Mouse (Mus musculus): Measurements from ENCODE around the gene Stk36. TPM values are rescaled to one million over a fixed set of nuclear protein-coding genes. Genes with fewer than 3 reads are reported as not detected.

Stk36 gene
- polyA plus RNA-seq, 1 experiment from 2014 or later, result 3.9 TPM

- H3K4me2 ChIP-seq (ENCODE audit: low read depth, low read length), result no peak overlapping the region
- ATAC-seq (replicated peaks; ENCODE audit: extremely low read depth, insufficient read depth, low FRiP score), result no peak
- H3K27me3 ChIP-seq (ENCODE audit: control insufficient read depth, insufficient read depth, low read length), result no peaks in the 10 kb centered on the region
- no peak overlapping the region for H3K9ac ChIP-seq (ENCODE audit: low read length)
- no peaks in the 10 kb centered on the region for H3K9me3 ChIP-seq (replicated peaks; ENCODE audit: control insufficient read depth, low read length)
- H3K36me3 ChIP-seq (ENCODE audit: control insufficient read depth, insufficient read depth), result peaks cover 53% of the 10 kb centered on the region
- WGBS, result 80% methylated on average over 8 of the region's 8 CpGs
- no peak overlapping the region for H3K27ac ChIP-seq (ENCODE audit: low read length)
- no peak overlapping the region for H3K4me3 ChIP-seq (ENCODE audit: low read length)
- no peaks in the 10 kb centered on the region for H3K4me1 ChIP-seq (ENCODE audit: control insufficient read depth, insufficient read depth, low read length)
These were observed 6.8 kb upstream of the Stk36 start for GRCm38 (mm10) chr1:74594434-74594833.

- 8% methylated on average over 26 of the region's 26 CpGs for WGBS
- ATAC-seq (replicated peaks; ENCODE audit: extremely low read depth, insufficient read depth, low FRiP score), result peak; percentile 59; the same call in 1 of the 2 replicates
- peak overlapping the region; percentile 74 for H3K27ac ChIP-seq (ENCODE audit: low read length)
These were observed 561 bp upstream of the Stk36 start for GRCm38 (mm10) chr1:74600501-74601266.

GRCm38 (mm10) chr1:74624183-74624582, 22.9 kb downstream of the Stk36 start:
- Histone ChIP-seq H3K4me1 (ENCODE audit: control insufficient read depth, insufficient read depth, low read length) (no peaks in the 10 kb centered on the region), H3K27me3 (ENCODE audit: control insufficient read depth, insufficient read depth, low read length) (no peaks in the 10 kb centered on the region), H3K27ac (ENCODE audit: low read length) (no peak overlapping the region), H3K9ac (ENCODE audit: low read length) (no peak overlapping the region), H3K4me2 (ENCODE audit: low read depth, low read length) (no peak overlapping the region), H3K9me3 (replicated peaks; ENCODE audit: control insufficient read depth, low read length) (no peaks in the 10 kb centered on the region), H3K4me3 (ENCODE audit: low read length) (no peak overlapping the region), H3K36me3 (ENCODE audit: control insufficient read depth, insufficient read depth) (no peaks in the 10 kb centered on the region)
- WGBS, result 81% methylated on average over 1 of the region's 1 CpGs
- ATAC-seq (replicated peaks; ENCODE audit: extremely low read depth, insufficient read depth, low FRiP score), result no peak

More at GRCm38 (mm10) chr1:74600501-74601266, 561 bp upstream of the Stk36 start:
- peaks cover 12% of the 10 kb centered on the region for H3K4me1 ChIP-seq (ENCODE audit: control insufficient read depth, insufficient read depth, low read length)
- peak overlapping the region; percentile 88 for H3K9ac ChIP-seq (ENCODE audit: low read length)
- peak overlapping the region; percentile 88 for H3K4me3 ChIP-seq (ENCODE audit: low read length)
- no peaks in the 10 kb centered on the region for H3K9me3 ChIP-seq (replicated peaks; ENCODE audit: control insufficient read depth, low read length)
- peak overlapping the region; percentile 87 for H3K4me2 ChIP-seq (ENCODE audit: low read depth, low read length)
- H3K27me3 ChIP-seq (ENCODE audit: control insufficient read depth, insufficient read depth, low read length), result no peaks in the 10 kb centered on the region
- peaks cover 19% of the 10 kb centered on the region for H3K36me3 ChIP-seq (ENCODE audit: control insufficient read depth, insufficient read depth)

- H3K4me1 ChIP-seq (ENCODE audit: control insufficient read depth, insufficient read depth, low read length), result no peaks in the 10 kb centered on the region
- H3K9me3 ChIP-seq (replicated peaks; ENCODE audit: control insufficient read depth, low read length), result no peaks in the 10 kb centered on the region
- H3K36me3 ChIP-seq (ENCODE audit: control insufficient read depth, insufficient read depth), result no peaks in the 10 kb centered on the region
- H3K4me2 ChIP-seq (ENCODE audit: low read depth, low read length), result no peak overlapping the region
- no peaks in the 10 kb centered on the region for H3K27me3 ChIP-seq (ENCODE audit: control insufficient read depth, insufficient read depth, low read length)
- H3K27ac ChIP-seq (ENCODE audit: low read length), result no peak overlapping the region
- H3K9ac ChIP-seq (ENCODE audit: low read length), result no peak overlapping the region
- no peak for ATAC-seq (replicated peaks; ENCODE audit: extremely low read depth, insufficient read depth, low FRiP score)
- 64% methylated on average over 4 of the region's 4 CpGs for WGBS
- H3K4me3 ChIP-seq (ENCODE audit: low read length), result no peak overlapping the region
These were observed 24.8 kb downstream of the Stk36 start for GRCm38 (mm10) chr1:74626076-74626475.

GRCm38 (mm10) chr1:74628001-74628400, 26.8 kb downstream of the Stk36 start:
- no peaks in the 10 kb centered on the region for H3K9me3 ChIP-seq (replicated peaks; ENCODE audit: control insufficient read depth, low read length)
- no peaks in the 10 kb centered on the region for H3K36me3 ChIP-seq (ENCODE audit: control insufficient read depth, insufficient read depth)
- no peak overlapping the region for H3K9ac ChIP-seq (ENCODE audit: low read length)
- H3K27me3 ChIP-seq (ENCODE audit: control insufficient read depth, insufficient read depth, low read length), result no peaks in the 10 kb centered on the region
- WGBS, result 52% methylated on average over 7 of the region's 7 CpGs
- no peaks in the 10 kb centered on the region for H3K4me1 ChIP-seq (ENCODE audit: control insufficient read depth, insufficient read depth, low read length)
- no peak overlapping the region for H3K4me2 ChIP-seq (ENCODE audit: low read depth, low read length)
- no peak for ATAC-seq (replicated peaks; ENCODE audit: extremely low read depth, insufficient read depth, low FRiP score)
- no peak overlapping the region for H3K4me3 ChIP-seq (ENCODE audit: low read length)
- H3K27ac ChIP-seq (ENCODE audit: low read length), result no peak overlapping the region

- Histone ChIP-seq H3K9ac (ENCODE audit: low read length) (no peak overlapping the region), H3K27ac (ENCODE audit: low read length) (no peak overlapping the region), H3K4me3 (ENCODE audit: low read length) (no peak overlapping the region), H3K27me3 (ENCODE audit: control insufficient read depth, insufficient read depth, low read length) (no peaks in the 10 kb centered on the region), H3K36me3 (ENCODE audit: control insufficient read depth, insufficient read depth) (no peaks in the 10 kb centered on the region), H3K4me1 (ENCODE audit: control insufficient read depth, insufficient read depth, low read length) (no peaks in the 10 kb centered on the region), H3K4me2 (ENCODE audit: low read depth, low read length) (no peak overlapping the region), H3K9me3 (replicated peaks; ENCODE audit: control insufficient read depth, low read length) (no peaks in the 10 kb centered on the region)
- WGBS, result 82% methylated on average over 4 of the region's 4 CpGs
- no peak for ATAC-seq (replicated peaks; ENCODE audit: extremely low read depth, insufficient read depth, low FRiP score)
These were observed 31.5 kb downstream of the Stk36 start for GRCm38 (mm10) chr1:74632734-74633133.

GRCm38 (mm10) chr1:74643524-74643923, 42.3 kb downstream of the Stk36 start:
- whole genome bisulfite sequencing, result 32% methylated on average over 2 of the region's 2 CpGs
- H3K27me3 ChIP-seq (ENCODE audit: control insufficient read depth, insufficient read depth, low read length), result no peaks in the 10 kb centered on the region
- H3K9ac ChIP-seq (ENCODE audit: low read length), result no peak overlapping the region
- peaks cover 3% of the 10 kb centered on the region for H3K4me1 ChIP-seq (ENCODE audit: control insufficient read depth, insufficient read depth, low read length)
- H3K36me3 ChIP-seq (ENCODE audit: control insufficient read depth, insufficient read depth), result no peaks in the 10 kb centered on the region
- H3K4me2 ChIP-seq (ENCODE audit: low read depth, low read length), result no peak overlapping the region
- no peaks in the 10 kb centered on the region for H3K9me3 ChIP-seq (replicated peaks; ENCODE audit: control insufficient read depth, low read length)
- ATAC-seq (replicated peaks; ENCODE audit: extremely low read depth, insufficient read depth, low FRiP score), result peak; percentile 10; the same call in 1 of the 2 replicates
- no peak overlapping the region for H3K4me3 ChIP-seq (ENCODE audit: low read length)
- H3K27ac ChIP-seq (ENCODE audit: low read length), result no peak overlapping the region

GRCm38 (mm10) chr1:74643926-74644325, 42.7 kb downstream of the Stk36 start:
- Histone ChIP-seq H3K27ac (ENCODE audit: low read length) (no peak overlapping the region), H3K4me3 (ENCODE audit: low read length) (no peak overlapping the region), H3K36me3 (ENCODE audit: control insufficient read depth, insufficient read depth) (no peaks in the 10 kb centered on the region), H3K4me2 (ENCODE audit: low read depth, low read length) (no peak overlapping the region), H3K27me3 (ENCODE audit: control insufficient read depth, insufficient read depth, low read length) (no peaks in the 10 kb centered on the region), H3K4me1 (ENCODE audit: control insufficient read depth, insufficient read depth, low read length) (peaks cover 3% of the 10 kb centered on the region), H3K9ac (ENCODE audit: low read length) (no peak overlapping the region), H3K9me3 (replicated peaks; ENCODE audit: control insufficient read depth, low read length) (no peaks in the 10 kb centered on the region)
- ATAC-seq (replicated peaks; ENCODE audit: extremely low read depth, insufficient read depth, low FRiP score), result no peak; the same call in 1 of the 2 replicates

GRCm38 (mm10) chr1:74661448-74662195, 60.4 kb downstream of the Stk36 start, which contains the start of gene Ttll4:
TSS of gene Ttll4 (plus strand) at chr1:74661745.
- under 1% methylated on average over 66 of the region's 66 CpGs for WGBS
- Histone ChIP-seq H3K9me3 (replicated peaks; ENCODE audit: control insufficient read depth, low read length) (no peaks in the 10 kb centered on the region), H3K4me2 (ENCODE audit: low read depth, low read length) (peak within 1 kb of the TSS; percentile 75), H3K36me3 (ENCODE audit: control insufficient read depth, insufficient read depth) (0 out of 2 replicates have a peak, but pooled peaks cover 2% of the 10 kb centered on the region), H3K4me3 (ENCODE audit: low read length) (peak within 1 kb of the TSS; percentile 94), H3K9ac (ENCODE audit: low read length) (peak within 1 kb of the TSS; percentile 96), H3K27me3 (ENCODE audit: control insufficient read depth, insufficient read depth, low read length) (no peaks in the 10 kb centered on the region), H3K4me1 (ENCODE audit: control insufficient read depth, insufficient read depth, low read length) (peaks cover 20% of the 10 kb centered on the region), H3K27ac (ENCODE audit: low read length) (peak within 1 kb of the TSS; percentile 89)
- ATAC-seq (replicated peaks; ENCODE audit: extremely low read depth, insufficient read depth, low FRiP score), result peak; percentile 98

Measured in heart, embryonic 16.5 days (tissue).